Mouse (Mus musculus) liver, adult (tissue): ENCODE data around the gene Zbtb41.

ENCODE experiments used
- GATA4 ChIP-seq: IDR thresholded peaks from 2 replicates; pipeline ENCODE4 v1.6.1; 2014; ENCODE audit warnings: mild to moderate bottlenecking, low read length; ENCODE audit not compliant: insufficient replicate concordance

Gene Zbtb41

DNA sequence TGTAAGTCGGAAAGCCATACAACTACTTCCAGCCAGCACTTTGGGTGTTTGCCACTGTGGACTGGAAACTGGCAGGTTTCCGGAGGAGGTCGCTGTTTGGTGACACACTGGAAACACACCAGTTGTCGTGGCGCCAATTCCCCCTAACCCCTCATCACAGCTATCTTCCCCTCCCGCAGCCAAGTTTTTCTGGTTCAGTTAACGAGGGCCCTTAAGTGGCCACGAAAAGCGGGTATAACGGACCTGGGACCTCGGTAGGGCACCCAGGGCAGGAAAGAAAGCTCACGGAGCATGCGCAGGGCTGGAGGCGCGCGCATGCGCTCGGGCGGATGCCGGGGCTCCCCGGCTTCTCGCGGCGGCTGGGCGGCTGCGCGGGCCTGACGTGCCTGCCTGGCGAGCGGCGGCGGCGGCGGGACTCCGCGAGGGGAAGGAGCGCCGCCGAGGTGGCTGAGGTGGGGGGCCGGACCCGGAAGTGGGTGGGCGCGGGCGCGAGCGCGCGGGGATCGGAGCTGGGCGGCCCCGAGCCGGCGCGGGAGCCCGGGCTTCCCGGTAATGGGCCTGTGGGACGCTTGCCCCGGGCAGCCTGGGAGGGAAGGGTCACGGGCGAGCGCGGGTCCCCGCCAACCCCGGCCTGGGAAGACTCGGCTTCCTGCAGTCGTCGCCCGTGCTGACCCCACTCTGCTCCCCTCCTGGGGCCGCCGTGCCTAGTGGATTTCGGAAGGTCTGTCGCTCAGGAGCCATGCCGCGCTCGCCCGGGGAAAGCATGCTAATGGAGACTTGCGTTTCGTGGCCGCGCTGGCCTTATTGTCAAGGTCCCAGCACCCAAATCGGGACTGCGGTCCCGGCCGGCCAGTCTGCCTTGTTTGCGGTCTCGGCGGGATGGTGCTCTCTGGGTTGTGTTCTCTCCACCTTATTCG is at the start of gene Zbtb41:
Gene Zbtb41, plus strand, starts transcription at position 414 of the 917 bp plus-strand sequence.
- TF ChIP-seq GATA4 = no peak

DNA sequence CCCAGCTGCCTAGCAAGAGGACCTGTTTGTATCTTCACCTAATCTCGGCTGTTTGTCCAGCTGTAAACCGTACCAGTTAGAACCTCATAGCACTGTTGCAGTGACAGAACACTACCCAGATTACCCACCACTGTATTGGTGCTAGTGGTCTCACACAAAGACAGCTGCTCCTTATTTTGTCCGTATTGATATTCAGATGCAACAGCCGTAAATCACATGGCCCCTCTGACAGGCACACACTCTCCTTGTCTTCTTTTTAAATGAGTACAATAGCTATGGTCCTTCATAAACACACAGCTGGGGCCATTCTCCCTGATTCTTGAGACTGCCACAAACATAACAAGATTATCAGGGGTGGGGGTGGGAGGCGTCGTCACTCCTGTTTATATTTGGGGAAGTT is 46.2 kb upstream of the Zbtb41 start:
- no peak for TF ChIP-seq GATA4

DNA sequence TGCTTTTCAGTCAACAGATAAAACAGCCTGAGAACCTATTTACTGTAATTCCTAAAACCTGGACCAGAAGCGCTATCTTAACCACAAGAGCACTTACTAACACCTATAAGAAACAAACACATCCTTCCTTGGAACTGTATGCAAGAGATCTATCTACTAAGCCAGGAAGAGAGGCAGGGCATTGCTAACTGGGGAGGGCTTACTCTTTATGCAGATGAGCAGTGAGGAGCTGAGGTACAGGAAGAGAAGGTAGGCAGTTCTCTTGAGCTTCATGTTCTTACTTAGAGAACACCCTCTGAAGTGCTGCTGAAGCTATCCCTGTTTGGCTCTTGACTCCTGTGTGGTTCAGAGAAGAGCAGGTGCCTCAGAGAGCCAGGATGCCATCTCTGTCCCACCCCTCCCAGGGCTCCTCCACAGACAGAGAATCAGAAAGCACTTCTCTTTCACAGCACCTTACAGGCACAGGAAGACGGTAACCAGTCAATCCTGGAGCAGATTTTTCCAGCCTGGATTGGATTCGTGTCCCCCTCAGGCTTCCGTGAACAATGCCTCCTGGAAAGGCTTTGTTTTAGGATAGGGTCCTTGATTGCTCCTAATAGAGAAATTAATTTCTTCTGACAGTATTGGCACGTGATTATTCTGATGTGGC is 45.3 kb upstream of the Zbtb41 start, which contains the start of gene Crb1:
Gene Crb1, minus strand, starts transcription at position 463 of the 649 bp plus-strand sequence.
- no peak for TF ChIP-seq GATA4

DNA sequence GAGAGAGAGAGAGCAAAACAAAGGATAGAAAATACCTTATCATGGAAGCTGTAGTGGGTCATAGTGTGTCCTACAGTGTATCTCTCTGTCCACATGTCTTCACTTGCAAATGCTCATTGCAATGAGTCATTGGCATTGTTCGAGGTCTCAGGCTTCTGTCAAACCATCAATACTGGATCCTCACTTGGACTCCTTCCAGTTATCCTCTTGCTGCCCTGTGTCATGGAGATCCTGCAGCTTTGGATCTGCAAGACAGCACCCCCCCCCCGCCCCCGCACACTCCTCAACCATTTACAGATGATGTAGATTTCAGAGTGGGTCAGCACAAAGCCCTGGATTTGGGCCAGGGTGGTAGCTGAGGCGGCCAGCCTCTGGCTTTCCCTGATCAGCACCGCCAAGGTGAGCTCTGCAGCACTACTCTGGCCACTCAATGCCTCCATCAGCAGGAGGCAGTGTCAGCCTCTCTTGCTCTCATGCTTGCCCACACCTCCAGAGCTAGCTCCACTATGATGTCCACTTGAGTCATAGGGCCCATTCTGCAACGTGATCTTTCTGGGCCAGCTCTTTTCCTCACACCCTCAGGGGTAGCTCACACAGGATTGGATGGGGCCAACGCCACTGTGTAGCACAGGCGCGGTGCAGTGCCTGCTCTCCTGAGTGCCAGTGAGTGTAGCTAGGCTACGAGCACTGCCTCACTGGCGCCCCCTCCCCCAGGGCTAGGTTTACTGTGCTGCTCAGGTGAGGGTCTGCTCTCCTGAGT is 43.0 kb upstream of the Zbtb41 start:
- TF ChIP-seq GATA4 = no peak

DNA sequence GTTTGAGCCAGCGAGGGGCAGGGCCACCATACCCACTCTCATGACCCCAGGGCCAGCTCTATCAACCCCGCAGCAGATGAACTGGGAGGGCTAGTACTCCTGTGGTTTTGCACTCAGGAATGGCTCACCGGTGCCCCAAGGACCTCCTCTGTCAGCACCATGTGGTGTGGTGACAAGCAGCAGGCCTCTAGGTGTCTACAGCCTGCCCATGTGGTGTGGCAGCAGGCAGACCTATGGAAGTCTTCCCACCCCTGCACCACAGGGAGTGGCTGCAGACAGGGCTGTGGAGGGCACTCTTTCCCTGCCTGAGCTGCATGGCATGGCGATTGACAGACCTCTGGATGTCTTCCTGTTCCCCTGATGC is 42.5 kb upstream of the Zbtb41 start:
- TF ChIP-seq GATA4 = no peak

DNA sequence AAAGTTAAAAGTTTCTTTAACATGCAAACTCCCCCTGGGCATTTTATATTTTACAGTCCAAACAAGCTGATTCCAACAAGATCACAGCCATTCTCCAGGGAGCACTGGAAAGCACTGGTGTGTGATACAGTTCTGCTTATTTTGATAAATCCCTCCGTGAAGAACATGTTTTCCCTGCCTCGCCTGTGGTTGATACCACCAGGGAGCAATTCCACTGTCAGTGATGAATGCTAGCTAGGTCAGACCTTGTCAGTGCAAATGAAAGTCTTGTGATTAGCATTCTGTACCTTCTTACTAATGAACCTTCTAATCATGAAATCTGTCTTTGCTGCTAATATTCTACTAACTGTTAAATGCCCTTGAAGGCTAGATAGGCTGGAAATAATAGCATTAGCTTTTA is 30.3 kb upstream of the Zbtb41 start:
- no peak for TF ChIP-seq GATA4

DNA sequence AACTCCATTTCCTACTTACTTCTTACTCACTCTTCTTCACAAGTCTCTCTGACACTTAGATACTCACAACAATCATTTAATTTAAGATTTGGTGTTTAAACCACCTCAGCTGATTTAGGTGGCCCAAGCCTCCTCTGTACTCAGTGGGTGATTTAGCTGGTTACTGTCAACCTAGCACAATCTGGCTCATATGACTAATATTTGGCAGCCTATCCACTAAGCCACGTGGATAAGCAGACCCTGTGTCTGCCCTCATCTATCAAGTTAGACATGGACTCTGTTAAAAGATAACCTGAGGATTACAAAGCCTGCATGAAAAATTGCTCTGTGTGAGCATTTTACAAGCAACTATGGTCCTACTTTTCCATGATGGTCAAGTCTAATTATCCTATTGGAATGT is 25.5 kb upstream of the Zbtb41 start:
- TF ChIP-seq GATA4 = no peak

DNA sequence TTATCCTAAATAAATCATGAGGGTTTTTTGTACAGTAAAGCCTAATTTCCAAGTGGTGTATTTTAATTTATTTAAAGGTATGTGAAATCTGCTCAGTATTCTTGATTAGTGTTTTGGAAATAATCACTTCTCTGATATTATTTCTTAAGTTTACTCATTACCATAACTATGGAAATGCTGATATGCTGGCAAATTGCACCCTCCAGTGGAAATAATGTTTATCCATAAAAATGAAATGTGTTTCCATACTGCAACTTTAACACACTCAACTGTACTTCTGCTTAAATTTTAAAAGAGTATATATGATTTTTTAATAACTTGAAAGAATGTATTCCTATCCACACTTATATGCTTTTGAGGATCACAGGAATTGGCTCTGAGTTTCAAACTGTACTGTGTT is 16.3 kb upstream of the Zbtb41 start:
- TF ChIP-seq GATA4 = no peak

DNA sequence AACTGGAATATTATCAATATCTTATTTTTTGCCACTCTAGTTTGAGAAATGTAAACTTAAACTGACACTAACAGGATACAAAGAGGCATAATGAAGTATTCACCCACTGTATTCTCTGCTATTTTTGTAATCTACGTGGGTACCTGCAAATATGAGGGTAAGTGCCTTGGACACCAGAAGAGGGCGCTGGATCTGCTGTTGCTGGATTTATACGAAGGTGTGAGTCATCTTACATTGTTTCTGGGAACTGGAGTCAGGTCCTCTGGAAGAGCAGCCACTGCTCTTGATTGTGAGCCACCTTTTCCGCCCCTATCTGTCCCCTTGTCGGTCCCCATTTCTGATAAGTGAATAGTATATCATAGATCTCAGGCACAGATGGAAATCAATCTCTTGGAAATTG is 14.4 kb upstream of the Zbtb41 start:
- no peak for TF ChIP-seq GATA4

DNA sequence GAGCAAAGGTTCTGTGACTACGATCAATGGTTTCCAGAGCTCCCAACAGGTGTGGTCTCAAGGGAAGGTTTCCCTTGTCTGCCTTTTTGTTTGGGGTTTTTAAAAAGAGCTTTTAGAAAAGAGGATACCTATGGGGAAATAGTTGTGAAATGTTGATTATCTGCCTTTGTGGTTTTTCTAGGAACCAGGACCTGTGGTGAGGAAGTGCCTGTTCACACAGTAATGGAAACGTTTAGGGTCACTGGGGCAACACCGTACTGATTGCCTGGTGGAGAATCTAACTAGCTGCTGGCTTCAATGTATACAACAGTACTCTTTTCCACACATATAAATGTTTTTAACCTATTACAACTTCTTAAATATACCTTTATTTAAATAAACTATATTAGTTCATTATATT is 8.6 kb upstream of the Zbtb41 start:
- TF ChIP-seq GATA4 = no peak

DNA sequence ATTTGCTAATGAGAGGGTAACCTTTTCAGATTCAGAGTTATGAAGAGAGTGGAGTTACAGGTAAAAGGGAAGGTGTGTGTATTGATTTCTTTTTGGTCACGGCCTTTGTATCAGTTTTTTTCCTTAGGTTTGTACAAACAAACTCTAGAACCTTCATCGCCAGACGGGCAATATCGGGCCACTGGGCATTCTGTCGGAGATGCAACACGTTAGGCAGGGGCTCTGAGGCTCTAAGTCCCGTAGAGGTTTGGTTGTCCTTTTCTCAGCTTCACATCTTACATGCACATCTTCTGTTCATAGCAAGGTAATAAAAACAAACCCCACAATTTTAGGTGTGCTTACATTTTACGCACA is 590 bp upstream of the Zbtb41 start:
- TF ChIP-seq GATA4 = no peak

DNA sequence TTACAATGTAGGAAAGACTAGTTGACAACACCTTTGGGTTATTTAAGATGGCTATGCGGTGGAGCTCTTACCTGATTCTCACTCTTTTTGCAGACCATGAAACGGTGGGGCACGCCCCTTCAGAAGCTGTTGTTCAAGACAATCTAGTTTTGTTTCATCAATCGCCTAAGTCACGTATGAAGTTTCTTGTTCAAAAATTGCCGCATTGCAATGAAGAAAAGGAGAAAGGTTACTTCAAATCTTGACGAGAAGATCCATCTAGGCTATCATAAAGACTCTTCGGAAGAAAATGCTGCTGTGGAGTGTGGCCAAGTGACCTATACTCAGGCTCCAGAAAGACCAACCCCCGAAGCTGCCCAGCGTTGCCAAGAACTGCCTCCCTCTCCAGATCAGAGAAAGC is 853 bp downstream of the Zbtb41 start:
- no peak for TF ChIP-seq GATA4

DNA sequence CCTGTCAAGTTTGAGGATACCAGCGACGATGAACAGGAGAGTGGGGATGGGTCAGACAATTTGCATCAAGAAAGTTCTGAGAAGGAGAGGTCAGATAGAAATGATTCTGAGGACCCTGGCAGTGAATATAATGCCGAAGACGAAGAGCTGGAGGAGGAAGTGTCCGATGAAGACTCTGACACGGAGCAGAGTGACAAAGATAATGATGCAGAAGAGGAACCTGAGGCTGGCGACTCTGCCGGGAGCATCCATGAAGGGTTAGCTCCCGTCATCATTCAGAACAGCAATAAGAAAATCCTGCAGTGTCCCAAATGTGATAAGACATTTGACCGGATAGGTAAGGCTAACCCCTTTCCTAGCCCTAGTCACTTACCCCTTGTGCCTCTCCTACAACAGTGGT is 1.8 kb downstream of the Zbtb41 start:
- no peak for TF ChIP-seq GATA4

DNA sequence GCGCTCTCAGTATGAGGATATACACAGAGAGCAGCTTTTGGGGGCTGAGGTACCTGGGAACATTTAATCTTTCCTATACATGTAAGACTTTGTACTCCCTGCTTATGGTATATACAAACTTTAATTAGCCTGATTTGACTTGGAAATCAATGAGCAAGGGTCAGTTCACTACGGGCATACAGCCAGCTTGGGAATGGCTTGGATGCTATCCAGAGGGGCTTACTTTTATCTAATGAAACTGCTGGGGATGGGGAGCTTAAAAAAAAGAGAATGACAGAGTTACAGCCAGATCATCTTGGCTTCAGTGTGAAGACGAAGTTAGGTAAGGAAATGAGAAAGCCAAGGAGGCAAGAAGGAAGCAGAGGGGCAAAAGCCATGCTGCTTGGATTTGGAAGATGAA is 2.9 kb downstream of the Zbtb41 start:
- TF ChIP-seq GATA4 = no peak

DNA sequence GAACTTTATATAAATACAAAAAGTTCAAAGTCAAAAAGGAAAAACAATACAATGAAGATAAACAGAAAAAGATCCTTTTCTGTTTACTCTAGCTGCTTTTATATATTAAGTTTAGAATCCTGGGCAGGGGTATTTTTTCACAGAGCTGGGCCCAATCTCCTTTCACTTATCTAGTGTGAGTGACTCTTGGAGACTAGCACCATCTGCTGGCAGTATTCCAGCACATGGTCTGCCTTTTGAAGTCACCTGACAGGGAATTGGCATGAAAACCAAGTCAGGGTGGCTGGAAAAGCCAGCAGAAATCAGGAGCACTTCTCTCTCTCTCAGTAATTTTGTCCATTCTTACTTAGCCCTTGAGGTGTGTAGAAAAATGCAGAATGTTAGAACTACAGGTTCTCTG is 16.3 kb downstream of the Zbtb41 start:
- TF ChIP-seq GATA4 = no peak
